Mouse (Mus musculus) hindbrain, embryonic 12.5 days (tissue): ENCODE results near the gene Iqsec2. TPM values are rescaled to one million over a fixed set of nuclear protein-coding genes. Genes with fewer than 3 reads are reported as not detected.
A peak's percentile ranks its signal among the peaks of the same experiment; 100 is the strongest.

Experiments used
- ATAC-seq: fragments of 200-750 bp; cut with Nextera tagmentation; 2 replicates; pipeline ENCODE4 v1.8.0; 2017; ENCODE audit warnings: moderate TSS enrichment; ENCODE audit not compliant: low FRiP score
- H3K27ac ChIP-seq: fragments of 300-500 bp; sonication (generic); 2 replicates; pipeline ENCODE4 v1.5.1; 2016; ENCODE audit warnings: mild to moderate bottlenecking
- H3K27me3 ChIP-seq: fragments of 300-500 bp; sonication (generic); 2 replicates; pipeline ENCODE4 v1.6.1; 2016; ENCODE audit warnings: mild to moderate bottlenecking
- H3K36me3 ChIP-seq: fragments of 300-500 bp; sonication (generic); 2 replicates; pipeline ENCODE4 v1.6.1; 2016; ENCODE audit warnings: mild to moderate bottlenecking
- H3K4me1 ChIP-seq: fragments of 300-500 bp; sonication (generic); 2 replicates; pipeline ENCODE4 v1.6.1; 2016
- H3K4me2 ChIP-seq: fragments of 300-500 bp; sonication (generic); replicated peaks from 2 replicates; pipeline ENCODE4 v1.6.1; 2016; ENCODE audit warnings: mild to moderate bottlenecking
- H3K4me3 ChIP-seq: fragments of 300-500 bp; sonication (generic); 2 replicates; pipeline ENCODE4 v1.5.1; 2016; ENCODE audit warnings: mild to moderate bottlenecking
- H3K9ac ChIP-seq: fragments of 300-500 bp; sonication (generic); 2 replicates; pipeline ENCODE4 v1.6.1; 2016; ENCODE audit warnings: mild to moderate bottlenecking, moderate library complexity
- H3K9me3 ChIP-seq: fragments of 300-500 bp; sonication (generic); replicated peaks from 2 replicates; pipeline ENCODE4 v1.6.1; 2016; ENCODE audit warnings: mild to moderate bottlenecking
- WGBS: fragments of 180-500 bp; shearing (Covaris S2); methylation state at CpG from one replicate; pipeline ENCODE4 v1.1.7; 2016; 5-methylcytosine and 5-hydroxymethylcytosine counted together
- polyA plus RNA-seq: library from polyadenylated mRNA; unstranded; fragments of >200 nt; fragmentation: Nextera tagmentation; extraction: Ambion mirVana; gene quantifications from 2 replicates; pipeline ENCODE4 v1.2.1, GENCODE M21; 2016

The Iqsec2 gene
- 2.4 and 3.1 TPM in 2 replicates for polyA plus RNA-seq

DNA sequence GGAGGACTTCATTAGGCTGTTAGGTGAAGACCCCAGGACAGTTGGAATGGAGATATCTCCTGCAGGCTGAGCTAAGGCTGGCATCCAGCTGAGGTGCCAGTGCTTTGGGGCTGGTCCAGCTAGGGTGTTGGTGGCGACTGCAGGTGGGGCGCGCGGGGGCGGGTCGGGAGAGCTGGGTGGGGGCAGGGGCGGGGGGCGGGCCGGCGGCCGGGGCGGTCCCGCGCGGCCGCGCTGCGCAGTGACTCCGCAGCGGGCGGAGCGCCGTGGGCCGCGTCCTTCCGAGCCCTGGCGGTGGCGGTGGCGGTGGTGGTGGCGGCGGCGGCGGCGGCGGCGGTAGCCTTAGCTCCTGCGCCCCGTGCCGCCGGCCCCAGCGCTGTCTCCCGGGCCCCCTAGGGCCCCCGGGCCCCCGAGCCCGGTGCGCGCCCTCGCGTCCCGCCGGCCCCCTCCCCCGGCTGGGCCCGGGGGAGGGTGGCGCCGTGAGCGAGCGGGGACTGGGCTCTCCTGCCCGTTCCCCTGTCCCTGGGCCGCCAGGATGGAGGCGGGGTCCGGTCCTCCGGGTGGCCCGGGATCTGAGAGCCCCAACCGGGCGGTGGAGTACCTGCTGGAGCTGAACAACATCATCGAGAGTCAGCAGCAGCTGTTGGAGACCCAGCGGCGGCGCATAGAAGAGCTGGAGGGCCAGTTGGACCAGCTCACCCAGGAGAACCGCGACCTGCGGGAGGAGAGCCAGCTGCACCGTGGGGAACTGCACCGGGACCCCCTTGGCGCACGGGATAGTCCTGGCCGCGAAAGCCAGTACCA lies at the start of gene Iqsec2:
Iqsec2 (plus strand) TSS at position 328 of the 801 bp plus-strand sequence.
- H3K4me2 ChIP-seq = peak within 1 kb of the TSS; percentile 81
- H3K4me3 ChIP-seq = peak within 1 kb of the TSS; percentile 61
- peak within 1 kb of the TSS; percentile 69 for H3K9ac ChIP-seq
- H3K27ac ChIP-seq = no peak within 1 kb of the TSS
- peaks cover 81% of the 10 kb centered on the region for H3K27me3 ChIP-seq
- peak; percentile 79 for ATAC-seq
- H3K36me3 ChIP-seq = no peaks in the 10 kb centered on the region
- H3K9me3 ChIP-seq = no peaks in the 10 kb centered on the region
- WGBS = 8% methylated on average over 63 of the region's 78 CpGs
- H3K4me1 ChIP-seq = 0 out of 2 replicates have a peak, but pooled peaks cover 2% of the 10 kb centered on the region

DNA sequence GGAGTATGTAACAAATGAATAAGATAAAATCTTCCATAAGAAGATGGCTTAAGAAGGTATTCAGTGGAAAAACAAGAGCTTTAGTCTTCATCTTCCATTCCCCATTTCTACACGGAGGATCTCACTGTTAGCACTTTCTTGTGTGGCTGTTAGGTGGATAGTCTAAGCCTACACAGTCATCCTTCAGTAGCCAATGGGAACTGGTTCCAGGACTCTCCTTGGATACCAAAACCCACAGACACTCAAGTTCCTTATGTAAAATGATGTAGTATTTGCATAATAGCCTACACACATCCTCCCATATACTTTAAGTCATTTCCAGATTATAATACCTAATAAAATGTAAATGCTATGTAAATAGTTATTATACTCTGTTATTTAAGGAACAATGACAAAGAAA lies 46.5 kb upstream of the Iqsec2 start:
- ATAC-seq = no peak
- H3K27me3 ChIP-seq = peaks cover 63% of the 10 kb centered on the region
- H3K4me1 ChIP-seq = no peaks in the 10 kb centered on the region
- no peaks in the 10 kb centered on the region for H3K36me3 ChIP-seq
- no peak overlapping the region for H3K4me2 ChIP-seq
- no peak overlapping the region for H3K9ac ChIP-seq
- H3K27ac ChIP-seq = no peak overlapping the region
- no peaks in the 10 kb centered on the region for H3K9me3 ChIP-seq
- 74% methylated on average over 1 of the region's 1 CpGs for WGBS
- H3K4me3 ChIP-seq = no peak overlapping the region

DNA sequence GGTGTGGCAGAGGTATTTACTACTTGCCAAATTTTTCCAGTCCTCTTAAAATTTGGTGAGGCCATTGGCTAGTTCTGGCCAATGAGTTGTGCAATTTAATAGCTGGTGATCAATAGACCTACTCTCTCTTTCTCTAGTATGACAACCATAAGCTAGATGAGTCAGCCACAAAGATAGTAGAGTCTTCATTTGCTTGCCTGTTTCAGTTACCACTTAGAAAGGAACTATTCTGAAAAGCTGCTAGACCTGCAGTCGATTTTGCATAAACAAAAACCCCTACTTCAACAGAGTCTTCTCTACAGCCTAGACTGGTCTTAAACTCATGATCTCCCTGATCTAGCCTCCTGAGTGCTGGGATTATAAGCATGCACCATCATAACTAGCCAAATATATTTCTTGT lies 22.4 kb upstream of the Iqsec2 start:
- no peak for ATAC-seq
- no peak overlapping the region for H3K4me3 ChIP-seq
- no peak overlapping the region for H3K4me2 ChIP-seq
- WGBS = 80% methylated on average over 1 of the region's 1 CpGs
- H3K4me1 ChIP-seq = no peaks in the 10 kb centered on the region
- H3K27ac ChIP-seq = no peak overlapping the region
- H3K36me3 ChIP-seq = no peaks in the 10 kb centered on the region
- peaks cover 55% of the 10 kb centered on the region for H3K27me3 ChIP-seq
- H3K9ac ChIP-seq = no peak overlapping the region
- no peaks in the 10 kb centered on the region for H3K9me3 ChIP-seq

DNA sequence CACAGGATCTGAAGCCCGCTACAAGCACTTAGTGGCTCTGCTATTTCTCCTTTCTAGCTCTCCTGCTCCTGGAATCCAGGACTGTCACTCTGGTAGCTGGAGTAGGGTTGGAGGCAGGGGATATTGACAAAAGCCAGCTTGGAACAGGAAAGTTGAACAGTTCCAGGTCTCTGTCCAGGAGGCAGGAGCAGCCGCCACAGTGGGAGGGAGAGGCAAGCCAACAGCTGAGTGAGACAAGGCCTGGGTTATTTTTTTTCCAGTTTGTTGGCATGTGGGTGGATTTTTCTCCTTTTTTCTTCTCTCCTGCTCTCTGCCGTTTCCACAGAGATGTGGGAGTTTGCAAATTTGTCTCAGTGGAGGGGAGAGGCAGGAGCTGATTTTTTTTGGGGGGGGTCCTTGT lies 13.3 kb upstream of the Iqsec2 start:
- H3K36me3 ChIP-seq = no peaks in the 10 kb centered on the region
- H3K27me3 ChIP-seq = peaks cover 75% of the 10 kb centered on the region
- 70% methylated on average over 3 of the region's 3 CpGs for WGBS
- H3K27ac ChIP-seq = no peak overlapping the region
- ATAC-seq = no peak
- no peak overlapping the region for H3K9ac ChIP-seq
- H3K9me3 ChIP-seq = no peaks in the 10 kb centered on the region
- no peak overlapping the region for H3K4me2 ChIP-seq
- no peak overlapping the region for H3K4me3 ChIP-seq
- H3K4me1 ChIP-seq = no peaks in the 10 kb centered on the region

DNA sequence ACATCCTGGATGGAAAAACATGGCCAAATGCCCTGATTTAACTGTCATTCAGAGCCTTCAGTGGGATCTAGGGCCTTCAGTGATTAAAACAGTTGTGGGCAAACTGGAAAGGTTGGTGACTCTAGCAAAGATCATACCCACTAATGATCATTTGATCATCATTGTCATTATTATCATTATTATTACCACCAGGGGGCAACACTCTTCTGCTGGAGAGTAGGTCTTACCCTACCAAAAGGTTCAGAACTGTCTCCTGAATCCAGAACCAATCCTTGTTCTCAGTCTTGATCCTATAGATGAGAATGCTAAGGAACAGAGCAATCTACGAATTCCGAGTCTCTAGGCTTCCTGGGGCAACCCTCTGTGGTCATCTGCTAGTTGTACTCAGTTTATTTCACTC lies 12.0 kb upstream of the Iqsec2 start:
- peaks cover 80% of the 10 kb centered on the region for H3K27me3 ChIP-seq
- no peaks in the 10 kb centered on the region for H3K9me3 ChIP-seq
- WGBS = 94% methylated on average over 2 of the region's 2 CpGs
- no peak overlapping the region for H3K27ac ChIP-seq
- ATAC-seq = no peak
- no peak overlapping the region for H3K9ac ChIP-seq
- no peak overlapping the region for H3K4me2 ChIP-seq
- H3K4me3 ChIP-seq = no peak overlapping the region
- no peaks in the 10 kb centered on the region for H3K4me1 ChIP-seq
- H3K36me3 ChIP-seq = no peaks in the 10 kb centered on the region

DNA sequence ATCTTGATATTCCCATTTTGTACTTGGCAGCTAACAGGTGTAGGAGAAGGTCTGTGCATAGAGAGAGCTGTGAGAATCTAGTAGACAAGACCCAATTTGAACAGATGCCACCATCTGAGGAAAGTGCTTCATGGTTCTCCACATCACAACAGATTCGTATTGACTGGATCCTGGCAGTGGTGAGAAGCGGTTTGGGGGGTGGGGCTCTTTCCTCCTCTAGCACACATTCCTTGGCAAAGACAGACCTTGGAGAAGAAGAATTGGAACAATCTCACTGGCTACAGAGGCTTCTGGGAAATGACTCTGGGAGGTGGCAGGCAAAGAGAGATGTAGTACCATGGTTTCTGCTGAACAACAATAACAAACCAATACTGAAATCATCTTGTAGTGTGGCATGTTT lies 8.9 kb upstream of the Iqsec2 start:
- Histone ChIP-seq H3K36me3 (no peaks in the 10 kb centered on the region), H3K27me3 (peaks cover 90% of the 10 kb centered on the region), H3K9ac (no peak overlapping the region), H3K9me3 (no peaks in the 10 kb centered on the region), H3K4me3 (no peak overlapping the region), H3K27ac (no peak overlapping the region), H3K4me1 (no peaks in the 10 kb centered on the region), H3K4me2 (no peak overlapping the region)
- no peak for ATAC-seq
- WGBS = 61% methylated on average over 2 of the region's 2 CpGs

DNA sequence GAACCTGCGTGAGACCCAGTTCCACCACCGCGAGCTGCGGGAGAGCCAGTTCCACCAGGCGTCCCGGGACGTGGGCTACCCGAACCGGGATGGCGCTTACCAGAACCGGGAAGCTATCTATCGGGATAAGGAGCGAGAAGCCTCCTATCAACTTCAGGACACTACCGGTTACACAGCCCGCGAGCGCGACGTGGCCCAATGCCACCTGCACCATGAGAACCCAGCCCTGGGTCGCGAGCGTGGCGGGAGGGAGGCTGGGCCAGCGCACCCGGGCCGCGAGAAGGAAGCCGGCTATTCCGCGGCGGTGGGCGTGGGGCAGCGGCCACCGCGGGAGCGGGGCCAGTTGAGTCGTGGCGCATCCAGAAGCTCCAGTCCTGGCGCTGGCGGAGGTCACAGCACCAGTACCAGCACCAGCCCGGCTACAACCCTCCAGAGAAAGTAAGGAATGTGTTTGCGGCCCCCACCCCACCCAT lies 710 bp downstream of the Iqsec2 start:
- H3K27ac ChIP-seq = no peak overlapping the region
- WGBS = 9% methylated on average over 42 of the region's 42 CpGs

DNA sequence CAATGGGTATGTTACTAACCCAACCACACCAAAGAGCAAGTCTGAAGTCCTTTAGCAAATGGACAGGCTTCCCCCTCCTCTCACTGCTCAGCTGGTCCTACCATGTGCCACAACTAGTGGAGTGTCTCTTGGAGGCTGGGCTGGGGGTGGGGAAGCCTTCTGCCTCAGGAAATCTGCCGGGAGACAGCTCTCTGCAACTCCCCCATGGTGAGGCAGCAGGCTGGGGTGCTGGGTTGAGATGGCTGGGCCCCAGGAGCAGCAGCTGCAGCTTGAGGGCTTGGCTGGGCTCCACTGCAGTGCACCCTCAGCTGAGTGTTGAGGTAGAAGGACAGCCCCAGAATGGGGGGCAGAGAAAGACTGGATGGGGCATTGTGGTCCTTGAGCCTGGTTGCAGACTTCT lies 2.1 kb downstream of the Iqsec2 start:
- Histone ChIP-seq H3K4me3 (no peak overlapping the region), H3K27ac (no peak overlapping the region), H3K4me2 (no peak overlapping the region), H3K9me3 (no peaks in the 10 kb centered on the region), H3K36me3 (no peaks in the 10 kb centered on the region), H3K4me1 (0 out of 2 replicates have a peak, but pooled peaks cover 2% of the 10 kb centered on the region), H3K27me3 (peaks cover 89% of the 10 kb centered on the region), H3K9ac (no peak overlapping the region)
- 47% methylated on average over 1 of the region's 1 CpGs for WGBS
- no peak for ATAC-seq

More for the DNA sequence above, 710 bp downstream of the Iqsec2 start:
- H3K36me3 ChIP-seq = no peaks in the 10 kb centered on the region
- peak overlapping the region; percentile 81 for H3K4me2 ChIP-seq
- no peaks in the 10 kb centered on the region for H3K9me3 ChIP-seq
- H3K4me1 ChIP-seq = 0 out of 2 replicates have a peak, but pooled peaks cover 2% of the 10 kb centered on the region
- H3K4me3 ChIP-seq = peak overlapping the region; percentile 61
- peak overlapping the region; percentile 69 for H3K9ac ChIP-seq
- peak; percentile 39 for ATAC-seq
- H3K27me3 ChIP-seq = peaks cover 81% of the 10 kb centered on the region

DNA sequence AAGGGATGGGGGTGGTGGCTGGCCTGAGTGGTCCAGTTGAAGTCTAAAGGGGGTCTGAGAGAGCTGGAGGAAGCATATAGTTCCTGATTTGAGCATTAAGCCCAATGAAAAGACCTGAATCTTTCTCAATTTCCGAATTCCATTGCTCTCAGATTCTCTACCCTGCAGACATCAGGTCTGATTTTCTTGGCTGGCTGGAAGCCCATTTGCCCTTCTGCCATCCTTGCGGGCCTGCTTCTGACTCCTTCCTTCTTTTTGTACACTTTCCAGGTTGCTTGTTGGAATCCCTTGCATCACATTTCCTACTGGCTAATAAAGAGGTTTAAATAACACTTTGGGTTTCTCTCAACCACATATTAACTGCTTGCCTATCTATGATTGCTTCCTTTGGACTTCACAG lies 2.6 kb downstream of the Iqsec2 start:
- 89% methylated on average over 2 of the region's 2 CpGs for WGBS
- no peak for ATAC-seq
- no peak overlapping the region for H3K4me2 ChIP-seq

DNA sequence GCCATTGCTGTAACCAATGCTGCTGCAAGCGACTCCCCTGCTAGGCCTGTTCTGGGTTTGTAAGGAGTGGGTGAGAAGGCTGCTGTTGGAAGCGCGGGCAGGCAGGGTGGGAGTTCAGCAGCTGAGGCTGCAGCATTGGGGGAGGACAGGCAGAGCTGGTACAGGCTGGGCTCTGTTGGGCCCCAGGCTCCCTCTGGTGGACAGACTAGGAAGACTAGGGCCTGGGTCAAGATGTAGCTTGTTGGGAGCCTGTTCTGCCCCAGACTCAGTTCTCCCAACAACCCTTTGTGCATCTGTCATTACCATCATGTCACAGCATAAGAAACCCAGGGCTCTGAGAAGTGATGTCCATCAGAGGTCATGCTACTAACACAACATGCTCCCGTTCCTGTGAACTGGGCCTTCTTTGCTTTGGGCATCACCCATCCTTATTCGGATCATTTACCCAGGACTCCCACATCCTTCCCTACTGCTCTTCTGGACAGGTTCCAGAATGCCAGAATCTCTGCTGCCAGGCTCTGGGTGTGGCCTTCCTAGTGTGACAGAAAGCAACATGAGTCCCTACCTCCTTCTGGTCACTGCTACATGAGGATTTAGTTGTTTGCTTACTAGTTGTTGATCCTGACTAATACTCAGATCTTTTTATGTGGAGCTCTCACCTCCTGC lies 3.5 kb downstream of the Iqsec2 start:
- Histone ChIP-seq H3K27me3 (peaks cover 94% of the 10 kb centered on the region), H3K27ac (no peak overlapping the region), H3K4me1 (0 out of 2 replicates have a peak, but pooled peaks cover 2% of the 10 kb centered on the region), H3K36me3 (no peaks in the 10 kb centered on the region), H3K4me2 (0 out of 2 replicates have a peak overlapping the region, but pooled peaks have one; percentile 13), H3K9ac (no peak overlapping the region), H3K9me3 (no peaks in the 10 kb centered on the region), H3K4me3 (no peak overlapping the region)
- 39% methylated on average over 5 of the region's 5 CpGs for WGBS
- peak; percentile 64; the same call in 1 of the 2 replicates for ATAC-seq

More for the DNA sequence above, 2.6 kb downstream of the Iqsec2 start:
- Histone ChIP-seq H3K4me1 (0 out of 2 replicates have a peak, but pooled peaks cover 2% of the 10 kb centered on the region), H3K9ac (no peak overlapping the region), H3K9me3 (no peaks in the 10 kb centered on the region), H3K27ac (no peak overlapping the region), H3K36me3 (no peaks in the 10 kb centered on the region), H3K27me3 (peaks cover 92% of the 10 kb centered on the region), H3K4me3 (no peak overlapping the region)

DNA sequence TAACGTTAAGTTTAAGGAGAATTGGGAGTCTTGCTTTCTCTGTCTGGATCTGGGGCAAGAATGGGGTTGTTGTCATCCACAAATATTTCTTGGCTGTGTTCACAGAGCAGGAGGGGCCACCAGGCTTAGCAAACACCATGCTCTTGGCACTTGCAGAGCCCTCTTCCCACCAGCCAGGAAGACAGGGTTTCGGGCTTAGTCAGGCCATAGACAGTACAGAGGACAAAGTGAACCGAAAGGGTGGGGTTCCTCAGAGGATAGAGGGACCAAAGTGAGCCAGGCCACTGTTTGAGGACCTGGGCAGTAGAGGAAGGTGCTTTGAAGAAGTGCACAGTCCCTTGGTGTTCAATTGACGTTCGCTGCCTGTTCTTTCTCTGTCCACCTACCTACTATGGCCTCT lies 4.6 kb downstream of the Iqsec2 start:
- no peak overlapping the region for H3K4me3 ChIP-seq
- WGBS = 84% methylated on average over 5 of the region's 5 CpGs
- no peak for ATAC-seq
- H3K4me2 ChIP-seq = no peak overlapping the region
- no peak overlapping the region for H3K27ac ChIP-seq
- no peaks in the 10 kb centered on the region for H3K9me3 ChIP-seq
- no peak overlapping the region for H3K9ac ChIP-seq
- 0 out of 2 replicates have a peak, but pooled peaks cover 2% of the 10 kb centered on the region for H3K4me1 ChIP-seq
- no peaks in the 10 kb centered on the region for H3K36me3 ChIP-seq
- peaks cover 90% of the 10 kb centered on the region for H3K27me3 ChIP-seq

DNA sequence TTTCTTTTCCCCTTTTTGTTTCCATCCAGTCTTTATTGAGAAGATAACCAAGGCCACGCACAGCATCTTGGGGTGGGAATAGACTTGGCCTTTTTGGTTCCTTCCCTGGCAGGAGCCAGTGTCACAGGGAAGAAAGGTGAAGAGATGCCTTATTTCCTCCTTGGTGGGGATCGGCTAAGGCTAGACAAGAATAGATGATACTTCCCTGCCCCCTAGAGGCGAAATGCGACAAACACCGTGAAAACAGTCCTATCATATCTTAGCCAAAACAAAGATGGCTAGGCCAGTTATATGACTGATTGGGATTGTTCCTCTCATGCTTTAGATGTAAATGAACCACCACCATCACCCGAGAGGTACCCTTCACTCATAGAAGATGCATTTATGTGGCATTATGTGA lies 7.6 kb downstream of the Iqsec2 start:
- Histone ChIP-seq H3K27me3 (peaks cover 84% of the 10 kb centered on the region), H3K36me3 (no peaks in the 10 kb centered on the region), H3K9me3 (no peaks in the 10 kb centered on the region), H3K4me1 (no peaks in the 10 kb centered on the region), H3K4me3 (no peak overlapping the region), H3K27ac (no peak overlapping the region), H3K4me2 (no peak overlapping the region), H3K9ac (no peak overlapping the region)
- 0 out of 2 replicates have a peak, but pooled peaks have one; percentile 16 for ATAC-seq
- WGBS = 9% methylated on average over 6 of the region's 6 CpGs
